Mouse (Mus musculus) lung, postnatal 0 days (tissue): Measurements from ENCODE around the gene Eaf2. TPM values are rescaled to one million over a fixed set of nuclear protein-coding genes. Genes with fewer than 3 reads are reported as not detected.
A peak's percentile ranks its signal among the peaks of the same experiment; 100 is the strongest.

Source experiments
- ATAC-seq: fragments of 200-750 bp; cut with Nextera tagmentation; 2 replicates; pipeline ENCODE4 v1.8.0; 2017; ENCODE audit warnings: moderate library complexity
- DNase-seq: peaks from one replicate; pipeline ENCODE4 v3.0.0-alpha.2; 2016; ENCODE audit warnings: low spot score
- H3K27ac ChIP-seq: fragments of 300-500 bp; sonication (generic); 2 replicates; pipeline ENCODE4 v1.5.1; 2014; ENCODE audit warnings: antibody characterized with exemption, mild to moderate bottlenecking, low read length, mixed read lengths
- H3K27me3 ChIP-seq: fragments of 300-500 bp; sonication (generic); replicated peaks from 2 replicates; pipeline ENCODE4 v1.6.1; 2014; ENCODE audit warnings: low read length, mixed read lengths; ENCODE audit not compliant: insufficient read depth
- H3K36me3 ChIP-seq: fragments of 300-500 bp; sonication (generic); 2 replicates; pipeline ENCODE4 v1.6.1; 2014; ENCODE audit warnings: low read length, mixed read lengths; ENCODE audit not compliant: insufficient read depth
- H3K4me1 ChIP-seq: fragments of 300-500 bp; sonication (generic); 2 replicates; pipeline ENCODE4 v1.6.1; 2014; ENCODE audit warnings: antibody characterized with exemption, low read depth, low read length, mixed read lengths; ENCODE audit not compliant: insufficient read depth
- H3K4me2 ChIP-seq: fragments of 300-500 bp; sonication (generic); replicated peaks from 2 replicates; pipeline ENCODE4 v1.6.1; 2014; ENCODE audit warnings: low read depth, mild to moderate bottlenecking, low read length, moderate library complexity, mixed read lengths
- H3K4me3 ChIP-seq: fragments of 300-500 bp; sonication (generic); 2 replicates; pipeline ENCODE4 v1.5.1; 2014; ENCODE audit warnings: low read depth, low read length
- H3K9ac ChIP-seq: fragments of 300-500 bp; sonication (generic); replicated peaks from 2 replicates; pipeline ENCODE4 v1.6.1; 2014; ENCODE audit warnings: low read depth, mild to moderate bottlenecking
- H3K9me3 ChIP-seq: fragments of 300-500 bp; sonication (generic); 2 replicates; pipeline ENCODE4 v1.6.1; 2016; ENCODE audit warnings: low read length, mixed read lengths
- CTCF ChIP-seq: IDR thresholded peaks from 2 replicates; pipeline ENCODE4 v1.5.1; 2016; ENCODE audit warnings: antibody characterized with exemption, mild to moderate bottlenecking
- EP300 ChIP-seq: IDR thresholded peaks from 2 replicates; pipeline ENCODE4 v1.6.1; 2016; ENCODE audit warnings: antibody characterized with exemption, mild to moderate bottlenecking, control low read depth
- WGBS: fragments of 180-500 bp; shearing (Covaris S2); extraction: QIAGEN DNeasy Blood & Tissue Kit; methylation state at CpG from one replicate; pipeline ENCODE4 v1.1.7; 2014; 5-methylcytosine and 5-hydroxymethylcytosine counted together
- polyA plus RNA-seq: library from polyadenylated mRNA; unstranded; fragments of >200 nt; fragmentation: Nextera tagmentation; extraction: Ambion mirVana; gene quantifications from 2 replicates; pipeline ENCODE4 v1.2.1, GENCODE M21; 2015

The Eaf2 gene
- polyA plus RNA-seq, 1 experiment from 2014 or later = 0.95 TPM

DNA sequence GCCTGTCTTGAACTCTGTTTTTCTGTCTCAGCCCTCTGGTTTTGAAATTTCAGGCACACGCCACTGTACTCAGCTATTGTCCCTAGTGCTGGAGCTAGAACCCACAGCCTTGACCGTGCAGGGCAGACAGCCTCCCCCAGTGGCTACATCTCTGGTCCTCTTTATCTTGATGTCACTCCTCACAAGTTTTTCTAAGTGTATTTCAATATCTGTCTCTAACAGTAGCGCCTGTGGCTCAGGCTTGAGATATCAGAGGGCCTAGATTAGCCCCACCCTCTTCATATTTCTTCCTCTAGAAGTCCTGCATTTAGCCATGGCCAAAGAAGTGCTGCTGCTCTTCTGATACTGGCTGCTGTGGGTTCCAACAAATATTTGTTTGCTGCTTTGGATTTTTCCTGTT is 15.8 kb upstream of the Eaf2 start:
- ATAC-seq = no peak
- H3K36me3 ChIP-seq = peaks cover 49% of the 10 kb centered on the region; the same call in 1 of the 2 replicates

DNA sequence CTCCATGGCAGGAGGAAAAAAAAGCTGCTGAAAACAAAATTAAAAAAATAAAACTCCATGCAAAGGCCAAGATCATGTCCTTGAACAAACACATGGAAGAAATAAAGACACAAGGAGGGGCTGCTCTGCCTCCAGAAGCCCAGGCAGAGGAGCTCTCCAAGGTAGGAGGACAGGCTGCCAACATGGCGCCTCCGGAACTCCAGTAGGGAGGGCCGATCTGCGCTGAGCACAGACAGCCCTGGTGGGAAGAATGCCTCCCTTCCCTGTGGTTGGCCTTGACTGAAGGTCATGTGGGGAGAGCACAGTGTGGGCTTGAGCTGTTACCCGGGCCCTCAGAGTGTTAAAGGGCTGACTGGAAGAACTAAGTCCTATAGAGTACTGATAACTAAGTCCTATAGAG is 12.7 kb upstream of the Eaf2 start:
- no peak for DNase-seq
- H3K4me2 ChIP-seq = no peak overlapping the region
- H3K27ac ChIP-seq = no peak overlapping the region
- H3K4me3 ChIP-seq = no peak overlapping the region
- peaks cover 36% of the 10 kb centered on the region; the same call in 1 of the 2 replicates for H3K36me3 ChIP-seq
- no peaks in the 10 kb centered on the region for H3K27me3 ChIP-seq
- ATAC-seq = no peak
- no peaks in the 10 kb centered on the region for H3K4me1 ChIP-seq
- H3K9me3 ChIP-seq = no peaks in the 10 kb centered on the region
- TF ChIP-seq CTCF = no peak
- TF ChIP-seq EP300 = no peak
- 81% methylated on average over 5 of the region's 5 CpGs for WGBS
- H3K9ac ChIP-seq = no peak overlapping the region

More for the DNA sequence above, 15.8 kb upstream of the Eaf2 start:
- no peak for DNase-seq
- 87% methylated on average over 3 of the region's 3 CpGs for WGBS
- no peak overlapping the region for H3K27ac ChIP-seq
- H3K4me3 ChIP-seq = no peak overlapping the region
- H3K4me1 ChIP-seq = no peaks in the 10 kb centered on the region
- H3K9ac ChIP-seq = no peak overlapping the region
- TF ChIP-seq EP300 (no peak), CTCF (no peak)
- H3K9me3 ChIP-seq = no peaks in the 10 kb centered on the region
- no peaks in the 10 kb centered on the region for H3K27me3 ChIP-seq
- H3K4me2 ChIP-seq = no peak overlapping the region

DNA sequence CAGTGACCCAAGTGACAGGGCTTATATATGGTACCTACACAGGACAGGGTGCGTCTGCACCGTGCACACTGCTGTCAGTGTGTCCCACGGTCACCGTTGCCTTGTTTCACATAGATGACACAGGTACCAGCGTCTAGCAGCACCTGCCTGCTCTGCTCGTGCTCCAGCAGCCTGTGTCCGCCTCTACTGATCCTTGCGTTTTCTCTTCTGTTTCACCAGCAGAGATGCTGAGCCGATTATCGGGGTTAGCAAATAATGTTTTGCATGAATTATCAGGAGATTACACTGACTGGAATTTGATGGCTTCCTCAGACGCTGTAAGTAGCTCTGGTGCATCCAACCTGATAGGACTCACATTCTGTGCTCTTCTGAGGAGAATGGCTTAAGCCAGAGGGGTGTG is 11.1 kb upstream of the Eaf2 start:
- no peak for ATAC-seq
- TF ChIP-seq CTCF (no peak), EP300 (no peak)
- Histone ChIP-seq H3K4me3 (no peak overlapping the region), H3K4me2 (no peak overlapping the region), H3K9me3 (no peaks in the 10 kb centered on the region), H3K9ac (no peak overlapping the region), H3K27ac (no peak overlapping the region), H3K27me3 (no peaks in the 10 kb centered on the region), H3K36me3 (peaks cover 20% of the 10 kb centered on the region; the same call in 1 of the 2 replicates), H3K4me1 (no peaks in the 10 kb centered on the region)
- 94% methylated on average over 11 of the region's 11 CpGs for WGBS
- no peak for DNase-seq

- 0 out of 2 replicates have a peak, but pooled peaks cover 18% of the 10 kb centered on the region for H3K36me3 ChIP-seq
- H3K4me3 ChIP-seq = no peak overlapping the region
- no peak for TF ChIP-seq EP300
- peak; percentile 63 for TF ChIP-seq CTCF
- ATAC-seq (no peak), DNase-seq (peak; percentile 29)
- no peak overlapping the region for H3K4me2 ChIP-seq
- 80% methylated on average over 4 of the region's 4 CpGs for WGBS
- no peak overlapping the region for H3K9ac ChIP-seq
- no peaks in the 10 kb centered on the region for H3K27me3 ChIP-seq
- no peak overlapping the region for H3K27ac ChIP-seq
- H3K4me1 ChIP-seq = no peaks in the 10 kb centered on the region
- H3K9me3 ChIP-seq = no peaks in the 10 kb centered on the region
Observed at GRCm38 (mm10) chr16:36884881-36885280, 10.1 kb upstream of the Eaf2 start.

DNA sequence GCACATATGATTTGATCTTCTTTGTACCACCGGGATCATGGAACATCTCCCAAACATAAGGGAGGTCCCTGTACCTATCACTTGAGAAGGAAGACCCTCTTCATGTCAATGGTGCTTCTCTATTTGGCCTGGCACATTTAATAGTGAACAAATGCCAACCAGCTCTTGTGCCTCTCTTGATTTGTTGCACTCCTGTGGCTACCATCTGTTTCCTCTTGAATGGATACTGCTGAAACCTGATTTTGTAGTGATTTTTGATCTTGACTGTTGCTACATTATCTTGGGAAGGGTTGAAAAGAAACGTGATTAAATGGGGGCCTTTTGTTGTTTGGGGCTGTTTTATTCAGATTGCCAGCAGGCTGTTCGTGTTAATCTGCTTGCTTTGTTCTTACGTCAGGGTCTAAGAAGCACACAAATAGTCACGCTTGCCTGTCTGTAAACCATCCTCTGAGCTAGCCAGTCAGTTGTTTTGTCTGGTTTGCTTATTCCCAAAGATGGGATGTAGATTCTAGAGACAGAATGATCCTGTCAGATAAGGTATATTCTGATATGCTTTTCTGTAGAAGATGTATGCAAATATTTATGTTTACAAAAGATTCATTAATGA is 8.0 kb upstream of the Eaf2 start:
- no peak for ATAC-seq
- Histone ChIP-seq H3K27me3 (no peaks in the 10 kb centered on the region), H3K4me2 (no peak overlapping the region), H3K9me3 (no peaks in the 10 kb centered on the region), H3K36me3 (0 out of 2 replicates have a peak, but pooled peaks cover 11% of the 10 kb centered on the region), H3K4me1 (no peaks in the 10 kb centered on the region; the same call in 1 of the 2 replicates), H3K9ac (no peak overlapping the region), H3K27ac (no peak overlapping the region), H3K4me3 (no peak overlapping the region)
- 79% methylated on average over 5 of the region's 5 CpGs for WGBS
- DNase-seq = no peak
- TF ChIP-seq EP300 = no peak

- H3K27me3 ChIP-seq = no peaks in the 10 kb centered on the region
- TF ChIP-seq EP300 (no peak), CTCF (no peak)
- ATAC-seq = no peak
- no peak overlapping the region for H3K9ac ChIP-seq
- no peak overlapping the region for H3K4me3 ChIP-seq
- peaks cover 5% of the 10 kb centered on the region; the same call in 1 of the 2 replicates for H3K4me1 ChIP-seq
- no peak overlapping the region for H3K4me2 ChIP-seq
- H3K36me3 ChIP-seq = peaks cover under 1% of the 10 kb centered on the region; the same call in 1 of the 2 replicates
- WGBS = 71% methylated on average over 5 of the region's 5 CpGs
- no peaks in the 10 kb centered on the region for H3K9me3 ChIP-seq
- no peak overlapping the region for H3K27ac ChIP-seq
- DNase-seq = peak; percentile 10
Observed at GRCm38 (mm10) chr16:36877316-36877715, 2.5 kb upstream of the Eaf2 start.
